Mouse (Mus musculus) thymus, postnatal 25 days (tissue): Measurements from ENCODE around the gene Syk.

Experiments used
- DNase-seq: peaks from one replicate; pipeline ENCODE4 v3.0.0; 2022

Gene Syk

GRCm38 (mm10) chr13:52582878-52583661, at the start of gene Syk:
Syk (plus strand) TSS chr13:52583173.
- peak; percentile 84 for DNase-seq

GRCm38 (mm10) chr13:52533644-52534043, 49.3 kb upstream of the Syk start:
- no peak for DNase-seq

GRCm38 (mm10) chr13:52535542-52535941, 47.4 kb upstream of the Syk start:
- DNase-seq: peak; percentile 70

- peak; percentile 55 for DNase-seq
These were observed 45.0 kb upstream of the Syk start for GRCm38 (mm10) chr13:52537754-52538587.

- peak; percentile 38 for DNase-seq
These were observed 44.3 kb upstream of the Syk start for GRCm38 (mm10) chr13:52538588-52539116.

- DNase-seq: no peak
These were observed 43.5 kb upstream of the Syk start for GRCm38 (mm10) chr13:52539461-52539860.

GRCm38 (mm10) chr13:52541385-52542035, 41.5 kb upstream of the Syk start:
- DNase-seq: no peak

- DNase-seq: no peak
These were observed 40.9 kb upstream of the Syk start for GRCm38 (mm10) chr13:52542036-52542526.

GRCm38 (mm10) chr13:52542636-52543035, 40.3 kb upstream of the Syk start:
- no peak for DNase-seq

- no peak for DNase-seq
These were observed 36.7 kb upstream of the Syk start for GRCm38 (mm10) chr13:52546288-52546687.

GRCm38 (mm10) chr13:52550690-52551193, 32.2 kb upstream of the Syk start:
- no peak for DNase-seq

GRCm38 (mm10) chr13:52551275-52551674, 31.7 kb upstream of the Syk start:
- peak; percentile 39 for DNase-seq

GRCm38 (mm10) chr13:52552822-52553477, 30.0 kb upstream of the Syk start:
- no peak for DNase-seq

GRCm38 (mm10) chr13:52554722-52555121, 28.3 kb upstream of the Syk start:
- DNase-seq: no peak

- DNase-seq: no peak
These were observed 25.6 kb upstream of the Syk start for GRCm38 (mm10) chr13:52557421-52557820.

- no peak for DNase-seq
These were observed 21.4 kb upstream of the Syk start for GRCm38 (mm10) chr13:52561367-52562165.

GRCm38 (mm10) chr13:52562166-52562571, 20.8 kb upstream of the Syk start:
- DNase-seq: no peak

- DNase-seq: peak; percentile 23
These were observed 17.8 kb upstream of the Syk start for GRCm38 (mm10) chr13:52565103-52565739.

GRCm38 (mm10) chr13:52566188-52566760, 16.7 kb upstream of the Syk start:
- peak; percentile 31 for DNase-seq

GRCm38 (mm10) chr13:52566777-52567176, 16.2 kb upstream of the Syk start:
- no peak for DNase-seq
